Mouse (Mus musculus): ENCODE measurements around the gene Shd. TPM values are rescaled to one million over a fixed set of nuclear protein-coding genes. Genes with fewer than 3 reads are reported as not detected.

Gene Shd
- total and polyA plus RNA-seq, 2 experiments from 2014 or later = 5.0 to 11.7 TPM

DNA sequence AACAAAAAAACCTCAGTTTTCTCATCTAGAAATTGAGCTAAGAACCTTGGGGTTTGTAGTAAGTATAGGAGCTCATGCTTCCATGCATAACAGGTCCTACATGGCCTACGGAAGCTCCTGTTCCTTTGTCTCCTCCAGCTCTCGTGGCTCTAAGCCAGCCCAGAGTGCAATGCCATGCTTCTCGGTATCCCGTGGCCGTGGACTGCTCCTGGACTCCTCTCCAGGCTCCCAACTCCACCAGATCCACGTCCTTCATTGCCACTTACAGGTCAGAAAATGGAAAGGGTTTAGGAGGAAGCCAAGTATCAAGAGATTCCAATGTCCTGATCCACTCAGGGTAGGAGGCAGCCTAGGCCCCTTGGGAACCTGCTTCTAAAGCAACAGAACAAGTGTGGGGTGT is 16.5 kb upstream of the Shd start:
- no peak for TF ChIP-seq CTCF (IDR thresholded peaks at IDR 0.05; ENCODE audit: low read depth)
- TF ChIP-seq EP300 (IDR thresholded peaks at IDR 0.05; ENCODE audit: low read depth) = no peak
- WGBS = 58% methylated on average over 6 of the region's 6 CpGs
- Histone ChIP-seq H3K36me3 (replicated peaks; ENCODE audit: control insufficient read depth, insufficient read depth, low read length) (no peaks in the 10 kb centered on the region), H3K4me1 (ENCODE audit: control insufficient read depth, insufficient read depth) (peaks cover 4% of the 10 kb centered on the region; the same call in 1 of the 2 replicates), H3K9ac (replicated peaks; ENCODE audit: low read depth, low read length) (no peak overlapping the region), H3K9me3 (replicated peaks; ENCODE audit: control insufficient read depth, low read length) (no peaks in the 10 kb centered on the region), H3K27ac (ENCODE audit: low read depth) (no peak overlapping the region), H3K4me3 (ENCODE audit: low read depth, low read length) (no peak overlapping the region), H3K27me3 (ENCODE audit: control insufficient read depth, insufficient read depth, low read length) (peaks cover 21% of the 10 kb centered on the region; the same call in 1 of the 2 replicates), H3K4me2 (ENCODE audit: low read depth, low read length) (no peak overlapping the region)
- DNase-seq (ENCODE audit: low spot score) (no peak), ATAC-seq (ENCODE audit: insufficient read depth, low read depth) (no peak)

GRCm38 (mm10) chr17:55954229-55954628 is 16.0 kb upstream of the Shd start:
- no peak overlapping the region for H3K9ac ChIP-seq (replicated peaks; ENCODE audit: low read depth, low read length)
- H3K36me3 ChIP-seq (replicated peaks; ENCODE audit: control insufficient read depth, insufficient read depth, low read length) = no peaks in the 10 kb centered on the region
- DNase-seq (ENCODE audit: low spot score) (no peak), ATAC-seq (ENCODE audit: insufficient read depth, low read depth) (no peak)
- H3K27me3 ChIP-seq (ENCODE audit: control insufficient read depth, insufficient read depth, low read length) = peaks cover 21% of the 10 kb centered on the region; the same call in 1 of the 2 replicates
- WGBS = 32% methylated on average over 16 of the region's 16 CpGs
- H3K4me3 ChIP-seq (ENCODE audit: low read depth, low read length) = no peak overlapping the region
- no peak overlapping the region for H3K27ac ChIP-seq (ENCODE audit: low read depth)
- H3K4me2 ChIP-seq (ENCODE audit: low read depth, low read length) = no peak overlapping the region
- TF ChIP-seq EP300 (IDR thresholded peaks at IDR 0.05; ENCODE audit: low read depth) = no peak
- TF ChIP-seq CTCF (IDR thresholded peaks at IDR 0.05; ENCODE audit: low read depth) = no peak
- no peaks in the 10 kb centered on the region for H3K9me3 ChIP-seq (replicated peaks; ENCODE audit: control insufficient read depth, low read length)
- H3K4me1 ChIP-seq (ENCODE audit: control insufficient read depth, insufficient read depth) = peaks cover 4% of the 10 kb centered on the region; the same call in 1 of the 2 replicates

- H3K9me3 ChIP-seq (replicated peaks; ENCODE audit: control insufficient read depth, low read length) = no peaks in the 10 kb centered on the region
- H3K9ac ChIP-seq (replicated peaks; ENCODE audit: low read depth, low read length) = no peak overlapping the region
Observed at GRCm38 (mm10) chr17:55956129-55956528, 14.1 kb upstream of the Shd start.

GRCm38 (mm10) chr17:55956591-55956990 is 13.7 kb upstream of the Shd start:
- no peak overlapping the region for H3K9ac ChIP-seq (replicated peaks; ENCODE audit: low read depth, low read length)
- 40% methylated on average over 6 of the region's 6 CpGs for WGBS
- H3K27ac ChIP-seq (ENCODE audit: low read depth) = no peak overlapping the region

More at GRCm38 (mm10) chr17:55956129-55956528, 14.1 kb upstream of the Shd start:
- H3K4me1 ChIP-seq (ENCODE audit: control insufficient read depth, insufficient read depth) = peaks cover 4% of the 10 kb centered on the region; the same call in 1 of the 2 replicates
- peak overlapping the region; percentile 47 for H3K4me2 ChIP-seq (ENCODE audit: low read depth, low read length)
- no peak for ATAC-seq (ENCODE audit: insufficient read depth, low read depth)
- TF ChIP-seq CTCF (IDR thresholded peaks at IDR 0.05; ENCODE audit: low read depth) = no peak
- no peak for TF ChIP-seq EP300 (IDR thresholded peaks at IDR 0.05; ENCODE audit: low read depth)
- no peak for DNase-seq (ENCODE audit: low spot score)
- H3K36me3 ChIP-seq (replicated peaks; ENCODE audit: control insufficient read depth, insufficient read depth, low read length) = 0 out of 2 replicates have a peak, but pooled peaks cover 5% of the 10 kb centered on the region
- WGBS = 2% methylated on average over 25 of the region's 26 CpGs
- peaks cover 21% of the 10 kb centered on the region; the same call in 1 of the 2 replicates for H3K27me3 ChIP-seq (ENCODE audit: control insufficient read depth, insufficient read depth, low read length)
- H3K27ac ChIP-seq (ENCODE audit: low read depth) = no peak overlapping the region
- peak overlapping the region; percentile 25 for H3K4me3 ChIP-seq (ENCODE audit: low read depth, low read length)

GRCm38 (mm10) chr17:55957168-55957567 is 13.1 kb upstream of the Shd start:
- Histone ChIP-seq H3K27ac (ENCODE audit: low read depth) (no peak overlapping the region), H3K36me3 (replicated peaks; ENCODE audit: control insufficient read depth, insufficient read depth, low read length) (peaks cover 15% of the 10 kb centered on the region), H3K4me1 (ENCODE audit: control insufficient read depth, insufficient read depth) (peaks cover 4% of the 10 kb centered on the region; the same call in 1 of the 2 replicates), H3K9me3 (replicated peaks; ENCODE audit: control insufficient read depth, low read length) (no peaks in the 10 kb centered on the region), H3K9ac (replicated peaks; ENCODE audit: low read depth, low read length) (no peak overlapping the region), H3K4me2 (ENCODE audit: low read depth, low read length) (no peak overlapping the region), H3K4me3 (ENCODE audit: low read depth, low read length) (no peak overlapping the region), H3K27me3 (ENCODE audit: control insufficient read depth, insufficient read depth, low read length) (peaks cover 21% of the 10 kb centered on the region; the same call in 1 of the 2 replicates)
- TF ChIP-seq EP300 (IDR thresholded peaks at IDR 0.05; ENCODE audit: low read depth) (no peak), CTCF (IDR thresholded peaks at IDR 0.05; ENCODE audit: low read depth) (peak; percentile 78)
- WGBS = 14% methylated on average over 9 of the region's 9 CpGs
- ATAC-seq (ENCODE audit: insufficient read depth, low read depth) (no peak), DNase-seq (ENCODE audit: low spot score) (peak; percentile 76)

More at GRCm38 (mm10) chr17:55956591-55956990, 13.7 kb upstream of the Shd start:
- H3K36me3 ChIP-seq (replicated peaks; ENCODE audit: control insufficient read depth, insufficient read depth, low read length) = peaks cover 10% of the 10 kb centered on the region; the same call in 1 of the 2 replicates
- peaks cover 4% of the 10 kb centered on the region; the same call in 1 of the 2 replicates for H3K4me1 ChIP-seq (ENCODE audit: control insufficient read depth, insufficient read depth)
- DNase-seq (ENCODE audit: low spot score) (no peak), ATAC-seq (ENCODE audit: insufficient read depth, low read depth) (no peak)
- H3K4me3 ChIP-seq (ENCODE audit: low read depth, low read length) = no peak overlapping the region
- no peaks in the 10 kb centered on the region for H3K9me3 ChIP-seq (replicated peaks; ENCODE audit: control insufficient read depth, low read length)
- no peak overlapping the region for H3K4me2 ChIP-seq (ENCODE audit: low read depth, low read length)
- peaks cover 21% of the 10 kb centered on the region; the same call in 1 of the 2 replicates for H3K27me3 ChIP-seq (ENCODE audit: control insufficient read depth, insufficient read depth, low read length)
- TF ChIP-seq EP300 (IDR thresholded peaks at IDR 0.05; ENCODE audit: low read depth) (no peak), CTCF (IDR thresholded peaks at IDR 0.05; ENCODE audit: low read depth) (no peak)
